Mouse (Mus musculus) monocyte, adult 59 days (primary cell): ENCODE measurements around the gene Tepp. TPM values are rescaled to one million over a fixed set of nuclear protein-coding genes. Genes with fewer than 3 reads are reported as not detected.

Experiments
- total RNA-seq, 2 experiments: library from RNA; stranded (reverse); gene quantifications; one replicate each; pipeline ENCODE4 v1.2.4; 2023

The Tepp gene
- not detected for total RNA-seq

GRCm38 (mm10) chr8:95310342-95310970 lies at the start of gene Tepp:
Gene Tepp, plus strand, starts transcription at chr8:95310566.

DNA sequence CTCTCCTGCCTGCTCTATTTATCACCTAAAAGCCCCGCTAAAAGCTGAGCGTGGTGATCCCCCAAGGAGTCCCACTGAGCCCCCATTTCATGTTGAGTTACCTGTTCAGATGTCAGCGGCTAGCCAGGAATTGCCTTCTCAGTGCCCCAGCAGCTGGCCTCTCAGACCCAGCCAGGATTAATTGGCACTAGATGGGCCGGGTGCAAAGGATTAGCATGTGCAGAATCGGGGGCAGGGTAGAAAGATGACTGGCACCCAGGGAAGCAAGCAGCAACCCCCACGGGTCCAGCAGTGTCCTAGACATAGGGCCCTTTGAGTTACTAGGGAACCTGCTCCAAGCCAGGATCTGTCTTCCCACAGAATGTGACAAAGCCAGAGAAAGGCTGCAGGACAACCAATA lies 3.9 kb upstream of the Tepp start, which contains the start of gene Cngb1:
Gene Cngb1 (minus strand): TSS at position 155 of the 400 bp plus-strand sequence.

DNA sequence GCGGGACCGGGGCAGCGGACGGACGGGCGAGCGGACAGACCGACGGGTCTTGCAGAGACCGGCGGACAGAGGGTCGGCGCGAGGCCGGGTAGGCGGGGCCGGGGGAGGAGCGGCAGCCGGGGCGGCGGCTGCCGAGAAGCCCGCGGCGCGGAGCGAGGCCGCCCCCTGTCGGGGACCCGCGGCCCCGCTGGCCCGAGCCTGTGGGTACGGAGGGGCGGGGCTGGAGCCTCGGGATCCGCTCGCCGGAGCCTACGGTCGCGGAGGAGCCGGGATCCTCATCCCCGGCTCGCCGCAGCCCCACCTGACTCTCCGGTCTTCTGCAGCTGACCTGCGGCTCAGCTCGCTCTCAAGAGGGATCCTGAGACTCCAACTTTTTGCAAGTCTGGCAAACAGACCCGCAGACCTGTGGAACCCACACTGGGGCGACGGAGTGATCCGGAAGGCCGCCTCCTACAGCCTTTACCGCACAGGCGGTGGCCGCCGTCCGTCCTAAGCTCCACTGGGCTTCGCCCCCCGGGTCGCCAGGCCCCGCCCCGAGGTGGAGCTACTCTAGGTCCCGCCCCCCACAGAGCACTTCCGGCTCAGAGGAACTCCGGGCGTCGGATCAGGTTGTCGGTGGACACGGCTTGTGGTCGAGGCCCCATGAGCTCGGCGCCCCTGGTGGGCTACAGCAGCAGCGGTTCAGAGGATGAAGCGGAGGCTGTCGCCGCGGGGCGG lies 21.5 kb downstream of the Tepp start, which contains the start of the genes Zfp319 and Usb1:
Gene Zfp319 (minus strand): TSS at position 231 of the 717 bp plus-strand sequence.
Gene Usb1 (plus strand): TSS at position 565 of the 717 bp plus-strand sequence.

DNA sequence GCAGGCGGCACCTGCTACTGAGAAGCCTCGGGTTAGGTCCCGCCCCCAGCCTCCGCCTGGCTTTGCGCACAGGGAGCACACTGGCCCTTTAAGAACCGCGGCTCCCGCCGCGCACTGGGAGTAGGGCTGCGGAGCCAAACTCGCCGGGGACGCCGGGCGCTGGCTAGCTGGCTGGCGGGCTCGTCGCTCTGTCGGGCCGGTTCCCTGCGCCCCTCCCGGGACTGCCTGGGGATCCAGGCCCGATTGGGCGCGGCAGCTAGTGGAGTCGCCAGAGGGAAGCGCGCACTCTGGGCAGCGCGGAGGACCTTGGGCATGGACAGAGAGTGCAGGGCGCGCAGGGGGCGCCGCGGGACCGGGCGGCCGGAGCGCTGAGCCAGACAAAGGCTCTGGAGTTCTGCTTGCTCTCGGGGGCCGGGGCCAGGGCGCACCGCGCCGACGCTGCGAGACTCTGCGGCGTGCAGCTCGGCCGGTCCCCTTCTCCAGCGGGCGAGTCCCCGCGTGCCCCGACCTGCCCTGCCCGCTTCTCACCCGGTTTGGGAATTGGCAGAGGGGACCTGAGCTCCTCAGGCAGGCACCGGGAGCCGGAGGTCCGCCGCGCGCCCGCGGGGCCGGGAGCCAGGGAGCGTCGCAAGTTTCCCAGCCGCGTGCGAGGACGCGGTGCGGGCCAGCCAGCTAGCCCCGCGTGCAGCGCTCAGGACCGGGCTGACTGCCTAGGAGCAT lies 41.9 kb downstream of the Tepp start, which contains the start of gene Mmp15:
Gene Mmp15 (plus strand): TSS at position 118 of the 720 bp plus-strand sequence.

Other genes with a start within 250 kb of the Tepp start
- gene Katnb1, start 229.4 kb upstream of the Tepp start, total RNA-seq: 1 to 10 TPM; 6.3 to 9.9 TPM
- gene Kifc3, start 107.8 kb upstream of the Tepp start, total RNA-seq: 10 to 100 TPM; 71.4 to 75.3 TPM
- gene Cngb1, start 4.0 kb upstream of the Tepp start, total RNA-seq: under 1 TPM in 1 of 2 experiments, not detected in 1; 0.43 TPM
- gene Zfp319, start 21.4 kb downstream of the Tepp start, total RNA-seq: 10 to 100 TPM; 13.0 TPM
- gene Usb1, start 21.7 kb downstream of the Tepp start, total RNA-seq: 10 to 100 TPM; 40.3 to 45.5 TPM
- gene Mmp15, start 41.7 kb downstream of the Tepp start, total RNA-seq: not detected
- gene Cfap20, start 124.3 kb downstream of the Tepp start, total RNA-seq: 10 to 100 TPM; 36.4 to 36.8 TPM
- gene Csnk2a2, start 179.5 kb downstream of the Tepp start, total RNA-seq: 10 to 100 TPM; 61.3 to 68.6 TPM
- gene Ccdc113, start 223.5 kb downstream of the Tepp start, total RNA-seq: not detected